Mouse (Mus musculus): Measurements from ENCODE around the gene Rpn1. TPM values are rescaled to one million over a fixed set of nuclear protein-coding genes. Genes with fewer than 3 reads are reported as not detected.

Rpn1 gene
- 376 and 384 TPM in 2 replicates for polyA plus RNA-seq (2015; fragmentation: Nextera tagmentation; extraction: Ambion mirVana)

DNA sequence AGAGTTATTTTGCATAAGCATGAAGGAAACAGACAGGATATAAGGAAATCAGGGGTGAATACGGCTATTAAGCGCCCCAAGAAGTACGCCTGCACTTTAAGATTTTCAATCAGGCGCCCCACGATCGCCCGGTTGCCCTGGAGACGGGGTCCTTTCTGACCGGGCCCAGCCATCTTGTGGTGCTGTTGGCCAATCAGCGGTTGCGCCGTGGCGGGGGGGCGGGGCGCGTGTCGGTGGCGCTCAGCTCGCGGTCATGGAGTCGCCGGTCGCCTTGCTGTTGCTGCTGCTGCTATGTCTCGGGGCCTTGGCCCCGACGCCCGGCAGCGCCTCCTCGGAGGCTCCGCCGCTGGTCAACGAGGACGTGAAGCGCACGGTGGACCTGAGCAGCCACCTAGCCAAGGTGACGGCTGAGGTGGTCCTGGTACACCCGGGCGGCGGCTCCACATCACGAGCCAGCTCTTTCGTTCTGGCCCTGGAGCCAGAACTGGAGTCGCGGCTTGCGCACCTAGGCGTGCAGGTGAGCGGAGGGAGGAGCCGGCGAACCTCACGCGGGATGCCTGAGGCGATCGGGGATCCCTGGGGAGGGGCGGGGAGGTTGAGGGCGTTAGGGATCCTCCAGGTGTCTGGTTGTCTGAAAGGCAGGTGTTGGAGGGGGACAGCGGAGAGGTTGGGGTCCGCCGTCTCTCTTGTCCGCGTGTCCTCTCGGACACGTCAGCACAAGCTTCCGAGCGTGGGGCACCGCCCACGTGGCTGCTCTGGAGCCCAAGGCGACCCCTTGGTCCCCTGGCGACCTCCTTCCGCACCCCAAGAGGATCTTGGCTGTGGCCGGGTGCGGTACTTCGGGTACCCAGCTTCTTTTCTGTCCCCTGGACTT is at the start of gene Rpn1:
Gene Rpn1 (plus strand): TSS at position 205 of the 874 bp plus-strand sequence.
- H3K4me3 ChIP-seq (replicated peaks), result peak within 1 kb of the TSS; percentile 100
- ATAC-seq (ENCODE audit: insufficient number of reproducible peaks, low FRiP score, low TSS enrichment, low read depth), result peak; percentile 96
- no peaks in the 10 kb centered on the region for H3K27me3 ChIP-seq
- no peaks in the 10 kb centered on the region for H3K9me3 ChIP-seq (replicated peaks)
- H3K4me2 ChIP-seq (replicated peaks), result peak within 1 kb of the TSS; percentile 80
- WGBS, result under 1% methylated on average over 71 of the region's 71 CpGs
- H3K27ac ChIP-seq (replicated peaks), result peak within 1 kb of the TSS; percentile 86
- H3K9ac ChIP-seq, result peak within 1 kb of the TSS; percentile 97
- peaks cover 19% of the 10 kb centered on the region for H3K4me1 ChIP-seq
- H3K36me3 ChIP-seq, result peaks cover 10% of the 10 kb centered on the region; the same call in 1 of the 2 replicates

DNA sequence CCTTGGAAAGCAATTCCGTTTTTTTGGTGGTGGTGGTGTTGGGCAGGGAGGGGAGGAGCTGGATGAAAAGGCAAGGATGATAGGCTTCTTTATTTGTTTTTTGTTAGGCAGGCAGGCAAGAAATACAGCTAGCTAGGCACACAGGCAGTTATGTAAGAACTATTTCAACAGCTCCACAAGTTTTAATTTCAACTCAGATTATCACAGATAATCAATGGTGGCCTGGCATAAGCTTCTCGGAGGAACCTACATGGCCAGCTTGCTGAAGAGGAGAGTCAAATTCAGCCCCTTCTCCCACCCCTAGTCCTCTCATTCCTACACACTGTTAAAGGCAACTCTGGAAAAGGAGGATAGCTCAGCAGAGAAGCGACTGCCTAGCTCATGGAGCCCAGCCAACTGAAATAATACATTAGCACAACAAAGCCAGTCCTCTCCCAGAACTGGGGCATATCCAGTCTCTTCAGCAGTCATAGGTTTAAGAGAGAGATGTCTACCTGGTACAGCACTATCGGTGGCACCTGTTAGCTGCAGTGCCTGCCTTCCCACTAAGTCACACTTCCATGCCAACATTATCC is 46.7 kb upstream of the Rpn1 start:
- no peak overlapping the region for H3K4me2 ChIP-seq (replicated peaks)

DNA sequence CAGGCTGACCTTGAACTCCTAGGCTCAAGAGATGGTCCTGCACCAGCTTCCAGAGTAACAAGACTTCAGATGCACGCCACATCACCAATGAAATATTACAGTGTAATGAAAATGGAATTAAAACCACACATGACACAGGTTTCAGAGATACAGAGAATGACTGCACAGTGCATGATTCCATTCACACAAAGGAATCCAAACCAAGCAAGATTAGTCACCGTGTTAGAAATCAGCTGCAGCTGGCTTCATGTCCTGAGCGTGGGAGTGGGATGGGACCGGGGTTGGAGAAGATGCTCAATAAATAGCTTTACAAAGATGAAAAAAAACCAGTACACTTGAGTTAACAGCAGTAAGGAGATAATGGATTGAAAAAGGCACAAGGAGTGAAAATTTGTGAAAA is 44.9 kb upstream of the Rpn1 start:
- no peak for ATAC-seq (ENCODE audit: insufficient number of reproducible peaks, low FRiP score, low TSS enrichment, low read depth)
- WGBS, result 93% methylated on average over 4 of the region's 4 CpGs
- no peak overlapping the region for H3K9ac ChIP-seq
- peaks cover 33% of the 10 kb centered on the region for H3K4me1 ChIP-seq
- H3K27me3 ChIP-seq, result no peaks in the 10 kb centered on the region
- peaks cover 15% of the 10 kb centered on the region; the same call in 1 of the 2 replicates for H3K36me3 ChIP-seq
- no peak overlapping the region for H3K27ac ChIP-seq (replicated peaks)
- no peak overlapping the region for H3K4me2 ChIP-seq (replicated peaks)
- no peak overlapping the region for H3K4me3 ChIP-seq (replicated peaks)
- no peaks in the 10 kb centered on the region for H3K9me3 ChIP-seq (replicated peaks)

More for the DNA sequence above, 46.7 kb upstream of the Rpn1 start:
- no peaks in the 10 kb centered on the region for H3K27me3 ChIP-seq
- H3K9me3 ChIP-seq (replicated peaks), result no peaks in the 10 kb centered on the region
- H3K27ac ChIP-seq (replicated peaks), result no peak overlapping the region
- H3K9ac ChIP-seq, result no peak overlapping the region
- 85% methylated on average over 4 of the region's 4 CpGs for WGBS
- H3K36me3 ChIP-seq, result peaks cover 15% of the 10 kb centered on the region; the same call in 1 of the 2 replicates
- ATAC-seq (ENCODE audit: insufficient number of reproducible peaks, low FRiP score, low TSS enrichment, low read depth), result no peak
- H3K4me3 ChIP-seq (replicated peaks), result no peak overlapping the region
- H3K4me1 ChIP-seq, result peaks cover 14% of the 10 kb centered on the region

GRCm38 (mm10) chr6:88041221-88041620 is 43.1 kb upstream of the Rpn1 start:
- Histone ChIP-seq H3K27me3 (no peaks in the 10 kb centered on the region), H3K4me2 (replicated peaks) (no peak overlapping the region), H3K4me1 (peaks cover 31% of the 10 kb centered on the region), H3K27ac (replicated peaks) (no peak overlapping the region), H3K9ac (no peak overlapping the region), H3K9me3 (replicated peaks) (no peaks in the 10 kb centered on the region), H3K4me3 (replicated peaks) (no peak overlapping the region), H3K36me3 (peaks cover 6% of the 10 kb centered on the region; the same call in 1 of the 2 replicates)
- WGBS, result 74% methylated on average over 4 of the region's 4 CpGs
- ATAC-seq (ENCODE audit: insufficient number of reproducible peaks, low FRiP score, low TSS enrichment, low read depth), result no peak

- H3K4me3 ChIP-seq (replicated peaks), result no peak overlapping the region
- no peak overlapping the region for H3K4me2 ChIP-seq (replicated peaks)
- ATAC-seq (ENCODE audit: insufficient number of reproducible peaks, low FRiP score, low TSS enrichment, low read depth), result no peak
- H3K36me3 ChIP-seq, result peaks cover 3% of the 10 kb centered on the region; the same call in 1 of the 2 replicates
- no peaks in the 10 kb centered on the region for H3K27me3 ChIP-seq
- no peaks in the 10 kb centered on the region for H3K9me3 ChIP-seq (replicated peaks)
- H3K27ac ChIP-seq (replicated peaks), result no peak overlapping the region
- H3K9ac ChIP-seq, result no peak overlapping the region
- WGBS, result 92% methylated on average over 3 of the region's 3 CpGs
- H3K4me1 ChIP-seq, result peaks cover 31% of the 10 kb centered on the region
Measured at GRCm38 (mm10) chr6:88042336-88042735, 41.9 kb upstream of the Rpn1 start.

GRCm38 (mm10) chr6:88044234-88044576 is 40.1 kb upstream of the Rpn1 start:
- WGBS, result 3% methylated on average over 3 of the region's 3 CpGs
- H3K4me1 ChIP-seq, result peaks cover 28% of the 10 kb centered on the region
- peak overlapping the region; percentile 77 for H3K4me2 ChIP-seq (replicated peaks)
- no peak for ATAC-seq (ENCODE audit: insufficient number of reproducible peaks, low FRiP score, low TSS enrichment, low read depth)
- H3K9me3 ChIP-seq (replicated peaks), result no peaks in the 10 kb centered on the region
- H3K9ac ChIP-seq, result peak overlapping the region; percentile 95
- H3K36me3 ChIP-seq, result no peaks in the 10 kb centered on the region
- peak overlapping the region; percentile 94 for H3K4me3 ChIP-seq (replicated peaks)
- peak overlapping the region; percentile 80; the same call in 1 of the 2 replicates for H3K27ac ChIP-seq (replicated peaks)
- H3K27me3 ChIP-seq, result no peaks in the 10 kb centered on the region

GRCm38 (mm10) chr6:88044577-88045405 is 39.5 kb upstream of the Rpn1 start, which contains the start of gene Rab7:
Gene Rab7, minus strand, starts transcription at chr6:88045270.
- Histone ChIP-seq H3K27ac (replicated peaks) (peak within 1 kb of the TSS; percentile 80), H3K4me3 (replicated peaks) (peak within 1 kb of the TSS; percentile 94), H3K4me2 (replicated peaks) (peak within 1 kb of the TSS; percentile 77), H3K9me3 (replicated peaks) (no peaks in the 10 kb centered on the region), H3K36me3 (no peaks in the 10 kb centered on the region), H3K9ac (peak within 1 kb of the TSS; percentile 95), H3K27me3 (peaks cover 4% of the 10 kb centered on the region; the same call in 1 of the 2 replicates), H3K4me1 (peaks cover 28% of the 10 kb centered on the region)
- under 1% methylated on average over 76 of the region's 82 CpGs for WGBS
- peak; percentile 97 for ATAC-seq (ENCODE audit: insufficient number of reproducible peaks, low FRiP score, low TSS enrichment, low read depth)

DNA sequence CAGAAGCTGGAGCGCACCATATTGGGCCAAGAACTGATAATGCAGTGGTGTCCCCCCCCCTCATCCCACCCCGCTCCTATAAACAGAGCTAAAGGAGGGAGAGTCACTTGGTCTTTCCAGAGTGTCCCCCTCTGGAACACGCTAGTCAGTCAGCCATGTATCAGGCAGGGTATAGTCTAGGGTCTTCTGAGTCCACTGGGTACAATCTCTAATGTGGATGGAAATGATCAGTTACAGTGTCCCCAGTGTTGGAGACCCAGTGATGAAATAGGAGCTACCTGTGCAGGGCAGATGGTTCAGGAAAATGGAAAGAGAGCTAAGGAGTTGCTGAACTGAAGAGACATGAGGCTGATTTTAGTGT is 38.9 kb upstream of the Rpn1 start:
- Histone ChIP-seq H3K36me3 (no peaks in the 10 kb centered on the region), H3K4me1 (peaks cover 28% of the 10 kb centered on the region), H3K9ac (no peak overlapping the region), H3K4me3 (replicated peaks) (peak overlapping the region; percentile 94), H3K4me2 (replicated peaks) (peak overlapping the region; percentile 77), H3K27ac (replicated peaks) (no peak overlapping the region), H3K9me3 (replicated peaks) (no peaks in the 10 kb centered on the region), H3K27me3 (peaks cover 4% of the 10 kb centered on the region; the same call in 1 of the 2 replicates)
- WGBS, result 33% methylated on average over 3 of the region's 3 CpGs
- no peak; the same call in 1 of the 2 replicates for ATAC-seq (ENCODE audit: insufficient number of reproducible peaks, low FRiP score, low TSS enrichment, low read depth)

DNA sequence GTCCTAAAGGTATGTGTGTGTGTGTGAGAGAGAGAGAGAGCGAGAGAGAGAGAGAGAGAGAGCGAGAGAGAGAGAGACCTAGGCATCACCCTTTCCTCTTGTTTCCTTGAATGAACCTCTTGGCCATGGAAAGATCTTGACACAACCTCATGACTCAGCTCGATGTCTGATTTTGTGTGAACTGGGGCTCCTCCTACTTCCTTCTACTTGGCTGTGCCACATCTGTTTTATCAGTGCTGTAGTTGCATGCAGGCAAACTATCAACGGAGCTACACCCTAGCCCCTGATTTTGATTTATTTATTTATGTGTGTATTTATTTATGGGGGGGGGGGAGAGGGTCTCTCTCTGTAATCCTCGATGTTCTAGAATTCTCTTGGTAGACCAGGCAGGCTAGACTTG is 36.4 kb upstream of the Rpn1 start:
- Histone ChIP-seq H3K4me3 (replicated peaks) (no peak overlapping the region), H3K27ac (replicated peaks) (no peak overlapping the region), H3K4me2 (replicated peaks) (no peak overlapping the region), H3K27me3 (peaks cover 4% of the 10 kb centered on the region; the same call in 1 of the 2 replicates), H3K9me3 (replicated peaks) (no peaks in the 10 kb centered on the region), H3K4me1 (peaks cover 16% of the 10 kb centered on the region), H3K36me3 (no peaks in the 10 kb centered on the region), H3K9ac (no peak overlapping the region)
- 78% methylated on average over 5 of the region's 5 CpGs for WGBS
- no peak for ATAC-seq (ENCODE audit: insufficient number of reproducible peaks, low FRiP score, low TSS enrichment, low read depth)

DNA sequence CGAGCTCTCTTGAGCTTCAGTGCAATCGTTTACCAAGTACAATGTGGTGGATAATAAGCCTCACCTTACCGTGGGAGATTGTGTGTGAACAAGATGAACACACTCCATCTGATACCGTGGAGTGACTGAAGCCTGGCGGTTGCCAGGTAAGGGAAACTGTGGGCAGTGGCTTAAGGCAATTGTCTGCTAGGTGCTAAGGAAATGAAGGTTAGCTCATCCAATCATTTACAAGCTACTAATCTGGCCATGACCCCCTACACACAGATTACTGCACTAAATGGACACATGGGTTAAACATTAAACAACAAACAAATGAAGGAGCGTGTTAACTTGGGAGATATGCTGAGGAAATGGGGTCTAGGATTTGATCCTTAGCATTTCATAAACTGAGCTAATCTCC is 35.3 kb upstream of the Rpn1 start:
- Histone ChIP-seq H3K27ac (replicated peaks) (no peak overlapping the region), H3K9ac (no peak overlapping the region), H3K27me3 (peaks cover 4% of the 10 kb centered on the region; the same call in 1 of the 2 replicates), H3K9me3 (replicated peaks) (no peaks in the 10 kb centered on the region), H3K4me1 (peaks cover 4% of the 10 kb centered on the region), H3K36me3 (no peaks in the 10 kb centered on the region), H3K4me2 (replicated peaks) (no peak overlapping the region), H3K4me3 (replicated peaks) (no peak overlapping the region)
- 73% methylated on average over 6 of the region's 6 CpGs for WGBS
- no peak for ATAC-seq (ENCODE audit: insufficient number of reproducible peaks, low FRiP score, low TSS enrichment, low read depth)

DNA sequence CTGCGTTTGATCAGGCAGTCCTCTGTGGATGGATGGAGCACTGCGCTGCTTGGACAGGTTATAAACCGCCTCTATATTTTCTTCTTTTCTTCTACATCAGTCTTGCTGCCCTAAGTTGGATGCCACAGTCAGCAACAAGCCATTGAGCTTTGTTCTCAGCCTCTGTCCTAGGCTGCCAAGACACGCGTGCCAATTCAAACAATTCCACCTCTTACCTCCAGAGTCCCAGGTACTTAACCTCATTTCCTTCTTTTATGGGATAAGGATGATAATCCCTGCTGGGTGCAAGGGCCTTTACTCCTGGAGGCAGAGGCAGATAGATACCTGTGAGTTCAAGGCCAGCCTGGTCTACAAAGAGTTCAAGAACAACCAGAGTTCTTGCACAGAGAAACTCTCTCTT is 33.1 kb upstream of the Rpn1 start:
- no peak overlapping the region for H3K4me3 ChIP-seq (replicated peaks)
- no peaks in the 10 kb centered on the region for H3K9me3 ChIP-seq (replicated peaks)
- no peak overlapping the region for H3K4me2 ChIP-seq (replicated peaks)
- H3K9ac ChIP-seq, result no peak overlapping the region
- peaks cover 4% of the 10 kb centered on the region; the same call in 1 of the 2 replicates for H3K27me3 ChIP-seq
- no peaks in the 10 kb centered on the region for H3K4me1 ChIP-seq
- no peaks in the 10 kb centered on the region for H3K36me3 ChIP-seq
- ATAC-seq (ENCODE audit: insufficient number of reproducible peaks, low FRiP score, low TSS enrichment, low read depth), result no peak
- WGBS, result 88% methylated on average over 5 of the region's 5 CpGs
- H3K27ac ChIP-seq (replicated peaks), result no peak overlapping the region
